Mouse (Mus musculus) ES-E14 (cell line): ENCODE measurements around the gene Uaca. TPM values are rescaled to one million over a fixed set of nuclear protein-coding genes. Genes with fewer than 3 reads are reported as not detected.
A peak's percentile ranks its signal among the peaks of the same experiment; 100 is the strongest.

Source experiments
- DNase-seq: peaks from one replicate; pipeline ENCODE4 v3.0.0-alpha.2; 2013; ENCODE audit warnings: low read depth, low spot score
- H3K27ac ChIP-seq: 2 replicates; pipeline ENCODE4 v1.5.1; 2012; ENCODE audit warnings: low read depth, mild to moderate bottlenecking, low read length, moderate library complexity, mixed read lengths; ENCODE audit not compliant: poor library complexity, insufficient read depth, severe bottlenecking
- H3K36me3 ChIP-seq: 2 replicates; pipeline ENCODE4 v1.6.1; 2012; ENCODE audit warnings: mild to moderate bottlenecking, low read length, moderate library complexity, mixed read lengths; ENCODE audit not compliant: control insufficient read depth, poor library complexity, insufficient read depth, severe bottlenecking
- H3K4me1 ChIP-seq, 2 experiments: fragments of 150-350 bp in 1 of 2; sonication (generic) in 1 of 2; 2 replicates each; pipeline ENCODE4 v1.6.1; 2012; ENCODE audit warnings: low read length in 2 of 2, mild to moderate bottlenecking in 1 of 2, mixed read lengths in 1 of 2; ENCODE audit not compliant: control insufficient read depth in 2 of 2, insufficient read depth in 2 of 2, poor library complexity in 1 of 2
- H3K4me3 ChIP-seq, 2 experiments: fragments of 150-350 bp in 1 of 2; sonication (generic) in 1 of 2; 2 replicates each; pipeline ENCODE4 v1.5.1; 2012; ENCODE audit warnings: low read length in 2 of 2, low read depth in 1 of 2, mild to moderate bottlenecking in 1 of 2, mixed read lengths in 1 of 2; ENCODE audit not compliant: insufficient read depth in 1 of 2, poor library complexity in 1 of 2, severe bottlenecking in 1 of 2
- H3K9ac ChIP-seq: 2 replicates; pipeline ENCODE4 v1.6.1; 2012; ENCODE audit warnings: low read depth, mild to moderate bottlenecking, low read length, mixed read lengths; ENCODE audit not compliant: poor library complexity, insufficient read depth, severe bottlenecking
- H3K9me3 ChIP-seq: fragments of 150-350 bp; sonication (generic); 2 replicates; pipeline ENCODE4 v1.6.1; 2012; ENCODE audit warnings: low read depth, mild to moderate bottlenecking, low read length; ENCODE audit not compliant: control insufficient read depth, insufficient read depth
- CHD2 ChIP-seq: IDR thresholded peaks from 2 replicates; pipeline ENCODE4 v1.6.1; 2014; ENCODE audit warnings: mild to moderate bottlenecking, low read depth, low read length, inconsistent platforms
- HCFC1 ChIP-seq: IDR thresholded peaks from 2 replicates; pipeline ENCODE4 v1.6.1; 2012; ENCODE audit warnings: low read length, inconsistent platforms, borderline replicate concordance; ENCODE audit not compliant: insufficient read depth
- MAFK ChIP-seq: IDR thresholded peaks from 2 replicates; pipeline ENCODE4 v1.6.1; 2014; ENCODE audit warnings: mild to moderate bottlenecking, low read depth, low read length, inconsistent platforms; ENCODE audit not compliant: insufficient read depth
- ZC3H11A ChIP-seq: IDR thresholded peaks from 2 replicates; pipeline ENCODE4 v1.6.1; 2012; ENCODE audit warnings: low read depth, mild to moderate bottlenecking, inconsistent platforms, low read length, borderline replicate concordance
- ZNF384 ChIP-seq: IDR thresholded peaks from 2 replicates; pipeline ENCODE4 v1.6.1; 2012; ENCODE audit warnings: low read depth, low read length, inconsistent platforms
- in situ Hi-C, 2 experiments: fragments of 600-800 bp; cut with MboI; formaldehyde crosslinking; loops; one replicate each; pipeline ENCODE4 v1.15.1; 2025; ENCODE audit warnings: low sequenced_read_pairs in 2 of 2, inconsistent platforms in 1 of 2; ENCODE audit not compliant: unreplicated experiment in 2 of 2
- total RNA-seq: library from RNA; depleted of rRNA; stranded (reverse); fragments of 300-350 nt; gene quantifications from 2 replicates; pipeline ENCODE4 v1.2.3, GENCODE M21; 2012; rRNA removed

Gene Uaca
- total RNA-seq, 1 experiment, result 22.1 TPM

DNA sequence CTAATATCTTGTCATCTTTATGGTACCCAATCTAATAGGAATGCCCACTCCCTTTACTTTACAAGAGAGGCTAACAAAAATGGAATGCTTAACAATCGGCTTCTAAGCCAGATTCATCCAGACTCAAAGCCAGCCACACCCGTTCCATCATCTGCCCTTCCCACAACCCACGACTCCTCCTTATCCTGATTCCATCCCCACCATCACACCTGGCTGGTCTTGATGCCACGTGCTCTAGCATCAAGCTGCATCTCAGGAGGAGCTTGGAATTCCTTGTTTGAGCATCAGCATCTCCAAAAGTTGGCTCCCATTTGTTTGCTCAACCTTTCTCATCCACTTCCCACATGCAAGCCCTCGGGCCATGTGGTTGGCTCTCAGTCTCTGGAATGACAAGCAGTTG is 127.5 kb downstream of the Uaca start:
- Histone ChIP-seq H3K9ac (no peak overlapping the region), H3K27ac (no peak overlapping the region), H3K4me3 (no peak overlapping the region), H3K4me1 (no peaks in the 10 kb centered on the region; a peak in 1 of 4 replicates), H3K9me3 (no peaks in the 10 kb centered on the region), H3K36me3 (no peaks in the 10 kb centered on the region)
- TF ChIP-seq CHD2 (no peak), MAFK (no peak), ZNF384 (no peak), HCFC1 (no peak), ZC3H11A (no peak)
- peak; percentile 33 for DNase-seq
- in situ Hi-C loops, result no loop called here

DNA sequence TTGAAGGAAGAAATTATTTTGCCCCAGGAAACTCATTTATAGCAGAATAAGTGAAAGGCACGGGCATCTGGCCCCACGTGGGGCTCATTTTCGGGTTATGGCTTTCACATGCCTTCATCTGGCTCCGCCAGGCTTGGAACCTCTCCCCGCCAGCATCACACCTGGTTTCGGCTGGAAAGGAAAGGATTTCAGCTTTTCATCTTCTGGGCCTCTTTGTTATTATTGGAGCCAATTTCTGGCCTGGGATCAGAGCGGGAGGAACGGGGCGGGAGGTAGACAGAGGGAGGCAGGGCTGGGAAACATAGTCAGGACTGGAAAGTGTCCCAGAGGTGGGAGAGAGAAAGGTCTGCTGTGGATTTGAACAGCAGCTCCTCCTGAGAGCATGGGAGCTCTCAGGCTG is 132.0 kb downstream of the Uaca start:
- DNase-seq, result no peak
- Histone ChIP-seq H3K9me3 (no peaks in the 10 kb centered on the region), H3K9ac (no peak overlapping the region), H3K36me3 (no peaks in the 10 kb centered on the region), H3K27ac (no peak overlapping the region), H3K4me1 (no peaks in the 10 kb centered on the region), H3K4me3 (no peak overlapping the region)
- TF ChIP-seq HCFC1, result no peak
- TF ChIP-seq MAFK, result no peak
- no peak for TF ChIP-seq CHD2
- no peak for TF ChIP-seq ZNF384
- no peak for TF ChIP-seq ZC3H11A
- in situ Hi-C loops, result no loop called here

DNA sequence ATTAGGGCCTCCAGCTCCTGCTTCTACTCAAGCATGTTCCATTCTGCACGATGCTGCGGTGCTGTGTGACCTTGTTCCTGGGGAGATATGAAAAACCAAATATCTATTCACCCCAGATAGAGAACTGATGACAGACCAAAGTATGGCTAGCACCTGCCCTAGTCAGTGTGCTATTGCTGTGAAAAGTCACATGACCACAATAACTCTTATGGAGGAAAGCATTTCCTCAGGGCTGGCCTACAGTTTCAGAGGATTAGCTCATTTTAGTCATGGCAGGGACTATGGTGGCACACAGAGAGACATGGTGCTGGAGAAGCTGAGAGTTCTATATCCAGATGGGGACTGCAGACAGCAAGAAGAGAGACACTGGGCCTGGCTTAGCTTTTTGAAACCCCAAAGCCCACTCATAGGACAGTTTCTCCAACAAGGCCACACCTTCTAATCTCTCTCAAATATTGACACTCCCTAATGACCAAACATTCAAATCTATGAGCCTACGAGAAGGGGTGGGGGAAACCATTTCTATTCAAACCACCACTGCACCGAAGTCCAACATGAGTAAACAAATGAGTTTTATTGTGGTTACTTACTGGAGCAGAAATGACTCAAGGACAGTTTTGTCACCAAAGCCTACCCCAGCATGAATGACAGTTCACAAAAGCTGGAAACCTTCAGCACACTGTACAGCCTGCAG is 135.1 kb downstream of the Uaca start:
- Histone ChIP-seq H3K27ac (no peak overlapping the region), H3K4me3 (no peak overlapping the region), H3K9ac (no peak overlapping the region), H3K36me3 (no peaks in the 10 kb centered on the region), H3K4me1 (no peaks in the 10 kb centered on the region), H3K9me3 (no peaks in the 10 kb centered on the region)
- no peak for TF ChIP-seq ZC3H11A
- TF ChIP-seq MAFK, result no peak
- no peak for TF ChIP-seq ZNF384
- no peak for TF ChIP-seq HCFC1
- TF ChIP-seq CHD2, result no peak
- DNase-seq, result no peak
- in situ Hi-C loops, result no loop called here

Other genes starting within 250 kb of the Uaca start
- 3.4 and 3.7 TPM in 2 replicates for gene Lrrc49, start 106.4 kb upstream of the Uaca start, total RNA-seq
- 0.16 and 0.62 TPM in 2 replicates for gene Larp6, start 81.6 kb upstream of the Uaca start, total RNA-seq